Mouse (Mus musculus): Measurements from ENCODE around the gene Tiam2. TPM values are rescaled to one million over a fixed set of nuclear protein-coding genes. Genes with fewer than 3 reads are reported as not detected.

The Tiam2 gene
- total and polyA plus RNA-seq, 3 experiments, result 0.42 to 1.9 TPM; not detected in 1

DNA sequence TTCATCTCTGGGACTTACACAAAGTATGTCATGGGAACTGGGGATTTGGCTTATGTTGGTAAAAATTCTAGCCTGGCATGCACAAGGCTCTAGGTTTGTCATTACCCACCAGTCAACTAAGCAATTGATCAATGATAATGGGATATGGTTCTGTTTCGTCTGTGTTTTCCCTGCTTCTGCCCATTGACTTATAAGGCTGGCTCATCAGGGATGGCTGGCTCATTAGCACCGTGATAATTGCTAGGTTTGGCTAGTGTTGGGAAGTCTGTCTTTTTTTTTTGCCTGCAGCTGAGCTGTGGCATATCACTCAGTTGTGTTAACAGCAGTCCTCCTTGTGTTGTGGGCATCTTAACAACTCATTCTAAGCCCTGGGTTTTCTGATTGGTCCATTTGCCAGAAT, 36.8 kb downstream of the Tiam2 start:
- Histone ChIP-seq H3K79me2 (ENCODE audit: control insufficient read depth, insufficient read depth, low read length, poor library complexity) (no peaks in the 10 kb centered on the region), H3K27me3 (ENCODE audit: control insufficient read depth in 1 of 2, insufficient read depth in 2 of 2, low read length in 2 of 2) (no peaks in the 10 kb centered on the region), H3K4me3 (ENCODE audit: control insufficient read depth in 1 of 2, insufficient read depth in 1 of 2, low read depth in 2 of 2, low read length in 2 of 2) (no peak overlapping the region), H3K9me3 (replicated peaks; ENCODE audit: insufficient read depth, low read length) (no peaks in the 10 kb centered on the region), H3K27ac (ENCODE audit: control insufficient read depth, low read depth, low read length) (no peak overlapping the region), H3K9ac (ENCODE audit: control insufficient read depth, low read depth, low read length, poor library complexity, severe bottlenecking) (no peak overlapping the region), H3K4me1 (ENCODE audit: control insufficient read depth in 1 of 2, insufficient read depth in 2 of 2, low read length in 2 of 2) (no peaks in the 10 kb centered on the region), H3K36me3 (ENCODE audit: control insufficient read depth in 1 of 2, insufficient read depth in 2 of 2, low read length in 2 of 2) (no peaks in the 10 kb centered on the region)
- DNase-seq (ENCODE audit: low read depth, low spot score), result no peak
- TF ChIP-seq ETS1 (IDR thresholded peaks at IDR 0.05; ENCODE audit: low read depth, low read length) (no peak), HCFC1 (IDR thresholded peaks at IDR 0.05; ENCODE audit: low read depth, low read length) (no peak), BHLHE40 (IDR thresholded peaks at IDR 0.05; ENCODE audit: borderline replicate concordance, low read depth, low read length) (no peak), MYB (IDR thresholded peaks at IDR 0.05; ENCODE audit: low read depth, low read length) (no peak)

DNA sequence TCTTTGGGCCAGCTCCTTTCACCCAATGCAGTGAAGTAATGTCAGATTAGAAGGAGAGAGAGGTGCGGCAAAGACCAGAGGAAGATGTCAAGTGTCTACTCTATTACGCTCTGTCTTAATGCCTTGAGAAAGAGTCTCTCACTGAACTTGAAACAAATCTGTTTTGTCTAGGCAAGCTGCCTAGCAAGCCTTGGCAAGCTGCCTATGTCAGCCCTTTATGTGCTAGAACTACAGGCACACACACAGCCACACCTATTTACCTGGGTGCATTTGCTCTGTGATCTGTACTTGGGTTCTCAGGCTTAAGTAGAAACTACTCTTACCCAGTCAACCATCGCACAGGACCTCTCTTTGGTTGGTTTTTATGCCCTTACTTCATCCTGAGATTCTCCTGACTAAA, 40.4 kb downstream of the Tiam2 start:
- TF ChIP-seq ZMIZ1 (IDR thresholded peaks at IDR 0.05; ENCODE audit: low read depth, low read length) (no peak), E2F4 (IDR thresholded peaks at IDR 0.05; ENCODE audit: borderline replicate concordance, low read depth, low read length) (no peak), CHD1 (IDR thresholded peaks at IDR 0.05; ENCODE audit: low read depth, low read length) (no peak), POLR2AphosphoS2 (IDR thresholded peaks at IDR 0.05; ENCODE audit: low read length) (no peak), CTCF (IDR thresholded peaks at IDR 0.05 in 2 of 3, conservative IDR thresholded peaks at IDR 0.05 in 1 of 3; ENCODE audit: control insufficient read depth in 1 of 3, insufficient read depth in 1 of 3, low read depth in 2 of 3, low read length in 3 of 3, poor library complexity in 1 of 3, severe bottlenecking in 1 of 3) (no peak), NRF1 (IDR thresholded peaks at IDR 0.05; ENCODE audit: insufficient read depth, low read depth, low read length, poor library complexity, severe bottlenecking) (no peak), GATA1 (IDR thresholded peaks at IDR 0.05; ENCODE audit: low read depth, low read length) (no peak), GABPA (IDR thresholded peaks at IDR 0.05; ENCODE audit: low read depth, low read length) (no peak), MAX (IDR thresholded peaks at IDR 0.05; ENCODE audit: low read length) (no peak)
- no peaks in the 10 kb centered on the region for H3K4me1 ChIP-seq (ENCODE audit: control insufficient read depth in 1 of 2, insufficient read depth in 2 of 2, low read length in 2 of 2)
- H3K27ac ChIP-seq (ENCODE audit: control insufficient read depth, low read depth, low read length), result no peak overlapping the region
- no peaks in the 10 kb centered on the region for H3K36me3 ChIP-seq (ENCODE audit: control insufficient read depth in 1 of 2, insufficient read depth in 2 of 2, low read length in 2 of 2)
- H3K27me3 ChIP-seq (ENCODE audit: control insufficient read depth in 1 of 2, insufficient read depth in 2 of 2, low read length in 2 of 2), result peaks cover 0 to 5% of the 10 kb centered on the region in 2 experiments; a peak in 2 of 4 replicates
- H3K79me2 ChIP-seq (ENCODE audit: control insufficient read depth, insufficient read depth, low read length, poor library complexity), result no peaks in the 10 kb centered on the region
- no peak overlapping the region for H3K4me3 ChIP-seq (ENCODE audit: control insufficient read depth in 1 of 2, insufficient read depth in 1 of 2, low read depth in 2 of 2, low read length in 2 of 2)
- no peak for DNase-seq (ENCODE audit: low read depth, low spot score)
- H3K9me3 ChIP-seq (replicated peaks; ENCODE audit: insufficient read depth, low read length), result no peaks in the 10 kb centered on the region
- no peak overlapping the region for H3K9ac ChIP-seq (ENCODE audit: control insufficient read depth, low read depth, low read length, poor library complexity, severe bottlenecking)

DNA sequence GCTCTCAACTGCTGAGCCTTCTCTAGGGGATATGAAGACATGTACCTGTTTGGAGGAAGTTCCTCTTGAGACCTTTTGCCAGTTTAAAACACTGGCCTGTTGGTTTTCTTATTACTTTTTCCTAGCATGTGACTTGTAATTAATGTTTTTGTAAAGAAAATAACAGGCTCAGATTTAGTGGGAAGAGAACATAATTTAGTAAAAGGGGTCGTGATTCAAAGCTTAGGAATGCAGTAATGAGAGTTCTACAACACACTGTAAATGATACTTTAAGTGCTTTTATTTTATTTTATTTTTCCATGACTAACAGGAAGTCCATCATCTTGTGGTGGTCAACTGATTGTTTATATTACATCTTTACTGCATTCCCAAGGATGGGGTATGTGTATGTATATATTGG, 42.0 kb downstream of the Tiam2 start:
- Histone ChIP-seq H3K79me2 (ENCODE audit: control insufficient read depth, insufficient read depth, low read length, poor library complexity) (no peaks in the 10 kb centered on the region), H3K36me3 (ENCODE audit: control insufficient read depth in 1 of 2, insufficient read depth in 2 of 2, low read length in 2 of 2) (no peaks in the 10 kb centered on the region), H3K9ac (ENCODE audit: control insufficient read depth, low read depth, low read length, poor library complexity, severe bottlenecking) (no peak overlapping the region), H3K9me3 (replicated peaks; ENCODE audit: insufficient read depth, low read length) (no peaks in the 10 kb centered on the region), H3K27ac (ENCODE audit: control insufficient read depth, low read depth, low read length) (no peak overlapping the region), H3K4me1 (ENCODE audit: control insufficient read depth in 1 of 2, insufficient read depth in 2 of 2, low read length in 2 of 2) (no peaks in the 10 kb centered on the region), H3K27me3 (ENCODE audit: control insufficient read depth in 1 of 2, insufficient read depth in 2 of 2, low read length in 2 of 2) (peaks cover 0 to 5% of the 10 kb centered on the region in 2 experiments; a peak in 2 of 4 replicates), H3K4me3 (ENCODE audit: control insufficient read depth in 1 of 2, insufficient read depth in 1 of 2, low read depth in 2 of 2, low read length in 2 of 2) (no peak overlapping the region)
- no peak for TF ChIP-seq E2F4 (IDR thresholded peaks at IDR 0.05; ENCODE audit: borderline replicate concordance, low read depth, low read length)
- no peak for TF ChIP-seq MAFK (IDR thresholded peaks at IDR 0.05; ENCODE audit: borderline replicate concordance, low read depth, low read length)
- TF ChIP-seq CHD2 (IDR thresholded peaks at IDR 0.05; ENCODE audit: low read length), result no peak
- no peak for TF ChIP-seq USF2 (IDR thresholded peaks at IDR 0.05; ENCODE audit: borderline replicate concordance in 1 of 2, insufficient read depth in 1 of 2, low read depth in 1 of 2, low read length in 2 of 2)
- no peak for TF ChIP-seq JUND (IDR thresholded peaks at IDR 0.05; ENCODE audit: low read depth, low read length)
- no peak for TF ChIP-seq SMC3 (IDR thresholded peaks at IDR 0.05; ENCODE audit: low read depth, low read length)
- TF ChIP-seq TCF12 (IDR thresholded peaks at IDR 0.05; ENCODE audit: low read depth, low read length), result no peak
- TF ChIP-seq GATA1 (IDR thresholded peaks at IDR 0.05; ENCODE audit: low read depth, low read length), result no peak
- DNase-seq (ENCODE audit: low read depth, low spot score), result no peak

Measured in MEL (cell line).